Mouse (Mus musculus): ENCODE results near the gene Blm.
"Not testable (repeated sequence)": the region's sequence is repeated elsewhere in the genome, so short reads cannot be mapped to it uniquely, and the experiment has no call there.

The Blm gene

GRCm38 (mm10) chr7:80531087-80531486 lies 3.8 kb downstream of the Blm start:
- no peak for DNase-seq

DNA sequence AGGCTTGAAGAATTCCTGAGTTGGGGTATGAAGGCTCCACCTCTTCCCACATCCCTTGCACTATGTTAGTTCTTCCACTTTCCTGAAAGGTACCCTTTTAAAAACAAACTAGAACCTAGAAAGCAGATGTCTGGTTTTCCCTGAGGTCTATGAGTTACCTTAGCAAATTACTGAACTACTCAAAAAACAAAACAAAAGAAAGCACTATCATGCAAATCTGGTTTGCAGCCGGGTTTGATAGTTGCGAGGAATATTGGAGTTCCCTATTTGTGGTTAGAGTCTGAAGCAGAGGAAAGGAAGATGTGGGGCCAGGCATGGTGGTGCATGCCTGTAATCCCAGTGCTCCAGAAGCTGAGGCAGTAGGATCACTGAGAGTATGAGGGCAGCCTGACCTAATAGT lies 4.3 kb downstream of the Blm start:
- DNase-seq = no peak

GRCm38 (mm10) chr7:80526698-80527097 lies 8.2 kb downstream of the Blm start:
- DNase-seq = no peak

GRCm38 (mm10) chr7:80512408-80513085 lies 22.4 kb downstream of the Blm start:
- DNase-seq = no peak

GRCm38 (mm10) chr7:80507697-80508096 lies 27.2 kb downstream of the Blm start:
- DNase-seq = not testable (repeated sequence)

GRCm38 (mm10) chr7:80506007-80506406 lies 28.9 kb downstream of the Blm start:
- DNase-seq = no peak

DNA sequence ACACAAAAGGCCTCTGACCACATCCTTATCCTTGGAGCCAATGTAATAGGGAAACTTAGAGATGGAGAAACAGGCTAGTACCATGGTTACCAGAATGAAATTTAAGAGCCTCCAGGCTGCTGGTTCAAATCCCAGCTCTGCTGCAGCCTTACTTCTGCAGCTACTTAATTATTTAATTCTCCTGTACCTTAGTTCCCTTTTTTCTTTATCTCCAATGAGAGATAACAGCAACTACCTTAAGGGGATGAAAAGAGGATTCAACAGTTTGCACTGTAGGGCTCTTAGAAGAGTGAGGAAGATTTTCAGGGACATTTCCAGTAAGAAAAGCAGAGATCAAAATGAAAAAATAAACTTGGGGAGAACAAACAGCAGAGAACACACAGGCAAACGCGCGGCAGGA lies 30.0 kb downstream of the Blm start:
- no peak for DNase-seq

- no peak for DNase-seq
Observed at GRCm38 (mm10) chr7:80501006-80501405, 33.9 kb downstream of the Blm start.

GRCm38 (mm10) chr7:80500099-80500498 lies 34.8 kb downstream of the Blm start:
- DNase-seq = no peak

GRCm38 (mm10) chr7:80499190-80499962 lies 35.5 kb downstream of the Blm start:
- no peak for DNase-seq

- no peak for DNase-seq
Observed at GRCm38 (mm10) chr7:80496656-80497055, 38.3 kb downstream of the Blm start.

DNA sequence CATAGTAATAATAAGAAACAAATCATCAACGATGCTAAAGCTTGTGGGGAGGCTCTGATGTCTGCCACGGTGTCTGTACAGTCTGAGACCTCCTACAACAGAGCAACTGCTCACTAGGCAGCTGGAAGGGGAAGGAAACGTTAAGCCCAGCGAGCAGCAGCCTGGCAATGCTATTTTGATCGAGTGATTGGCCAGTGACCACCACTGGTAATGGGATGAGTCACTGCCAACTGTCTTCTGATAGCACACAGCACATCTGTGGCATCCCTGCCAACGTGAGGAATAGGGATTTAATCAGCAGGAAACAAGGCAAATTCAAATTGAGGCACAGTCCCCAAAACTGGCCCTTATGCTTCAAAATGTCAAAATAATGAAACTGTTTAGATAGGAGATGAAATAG lies 39.7 kb downstream of the Blm start:
- DNase-seq = no peak

DNA sequence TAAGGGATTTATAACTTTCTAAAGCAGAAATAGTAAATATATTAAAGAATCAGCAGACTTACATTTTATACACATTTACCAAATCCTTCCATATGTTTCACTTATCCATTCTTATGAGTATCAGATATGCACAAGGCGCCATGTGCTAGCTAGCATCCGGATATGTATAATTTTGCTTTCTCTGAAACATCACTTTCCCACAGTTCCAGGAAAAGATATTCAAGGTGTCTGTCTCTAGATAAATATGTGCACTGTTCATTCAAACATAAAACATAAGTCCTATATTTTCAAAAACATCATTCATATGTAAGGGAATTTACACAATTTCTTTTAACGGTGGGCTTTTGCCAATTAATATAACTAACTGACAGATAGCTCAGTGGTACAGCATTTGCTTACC lies 42.9 kb downstream of the Blm start:
- no peak for DNase-seq

- no peak for DNase-seq
Observed at GRCm38 (mm10) chr7:80491086-80491485, 43.8 kb downstream of the Blm start.

- no peak for DNase-seq
Observed at GRCm38 (mm10) chr7:80490351-80490750, 44.6 kb downstream of the Blm start.

GRCm38 (mm10) chr7:80489445-80489844 lies 45.5 kb downstream of the Blm start:
- DNase-seq = no peak

DNA sequence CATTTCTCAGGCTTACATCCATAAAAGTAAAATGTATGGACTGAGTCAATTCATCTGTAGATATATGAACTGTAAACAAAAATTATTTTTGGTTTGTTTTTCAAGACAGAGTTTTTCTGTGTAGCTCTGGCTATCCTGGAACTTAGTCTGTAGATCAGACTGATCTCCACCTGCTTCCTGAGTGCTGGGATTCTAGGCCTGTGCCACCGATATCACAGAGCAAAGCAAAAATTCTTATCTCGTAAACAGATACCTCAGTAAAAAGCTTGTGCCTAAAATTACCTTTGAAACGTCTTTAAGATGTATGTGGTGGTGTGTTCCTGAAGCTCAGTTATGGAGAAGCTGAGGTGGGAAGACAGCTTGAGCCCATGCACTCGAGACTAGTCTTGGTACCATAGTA lies 47.7 kb downstream of the Blm start:
- no peak for DNase-seq

DNA sequence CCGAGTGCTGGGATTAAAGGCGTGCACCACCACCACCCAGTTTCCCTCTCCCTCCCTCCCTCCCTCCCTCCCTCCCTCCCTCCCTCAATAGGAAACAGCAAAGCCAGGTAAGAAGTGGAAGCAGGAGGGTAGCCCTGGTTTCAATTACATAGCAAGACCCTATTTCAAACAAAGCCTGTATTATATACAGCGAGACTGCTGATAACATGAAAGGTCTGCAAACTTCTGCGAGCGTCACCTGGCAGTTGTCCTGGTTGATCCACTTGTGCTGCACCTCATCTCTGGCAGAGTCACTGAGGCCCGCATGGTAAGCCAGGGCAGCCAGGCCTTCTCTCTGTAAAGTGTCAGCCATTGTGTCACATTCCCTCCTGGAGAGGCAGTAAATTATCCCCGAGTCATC lies 54.8 kb downstream of the Blm start:
- DNase-seq = no peak

DNA sequence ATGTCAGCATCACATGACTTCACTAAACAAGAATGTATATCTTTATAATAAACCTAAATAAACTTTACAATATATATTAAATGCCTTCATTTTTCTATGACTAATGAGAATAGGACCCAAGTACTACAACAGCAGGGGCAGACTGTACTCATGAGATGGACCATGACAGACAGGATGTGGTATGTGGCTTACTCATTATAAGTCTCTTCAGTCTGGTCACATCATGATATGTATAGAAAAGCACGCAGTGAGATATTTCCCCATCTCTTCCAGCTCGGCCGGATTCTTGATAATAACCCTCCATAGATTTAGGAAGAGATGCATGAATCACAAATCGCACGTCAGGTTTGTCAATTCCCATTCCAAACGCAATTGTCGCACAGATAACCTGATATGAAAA lies 61.1 kb downstream of the Blm start:
- no peak for DNase-seq

- DNase-seq = no peak
Observed at GRCm38 (mm10) chr7:80468851-80469250, 66.1 kb downstream of the Blm start.

GRCm38 (mm10) chr7:80467334-80467733 lies 67.6 kb downstream of the Blm start:
- no peak for DNase-seq

GRCm38 (mm10) chr7:80464831-80465230 lies 70.1 kb downstream of the Blm start:
- DNase-seq = no peak

DNA sequence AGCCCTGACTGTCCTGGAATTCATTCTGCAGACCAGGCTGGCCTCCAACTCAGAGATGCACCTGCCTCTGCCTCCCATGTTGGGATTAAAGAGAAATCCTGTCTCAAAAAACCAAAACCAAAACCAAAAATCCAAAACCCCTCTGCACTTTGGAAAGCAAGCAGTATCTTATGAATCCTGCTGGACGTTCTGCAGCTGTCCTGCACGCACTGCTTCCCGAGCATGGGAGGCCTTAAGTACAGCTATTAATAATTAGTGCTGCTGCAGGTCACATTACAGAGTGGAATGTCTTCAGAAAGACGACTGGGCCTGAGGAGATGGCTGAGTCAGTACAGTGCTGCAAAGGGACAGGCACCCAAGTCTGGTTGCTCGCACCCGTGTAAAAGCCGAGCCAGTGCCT lies 73.0 kb downstream of the Blm start:
- no peak for DNase-seq

DNA sequence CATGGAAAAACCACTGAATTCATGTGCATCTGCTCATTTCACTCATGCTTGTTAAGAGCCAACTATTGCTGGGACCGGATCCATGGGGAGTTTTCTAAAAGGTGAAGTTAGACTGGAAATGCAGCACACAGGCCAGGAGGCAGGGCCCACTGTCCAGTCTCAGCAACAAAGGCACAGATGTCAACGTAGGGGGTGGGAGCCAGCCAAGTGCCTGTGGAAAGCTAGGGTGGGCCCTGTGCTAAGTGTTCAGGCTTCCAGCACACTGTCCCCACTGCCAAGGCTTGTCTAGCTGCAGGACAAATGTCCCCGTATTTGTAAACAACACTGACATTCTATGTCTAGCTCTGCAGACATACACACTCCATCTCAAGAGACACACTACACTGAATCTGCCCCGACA lies 74.0 kb downstream of the Blm start:
- no peak for DNase-seq

GRCm38 (mm10) chr7:80460199-80460598 lies 74.7 kb downstream of the Blm start:
- DNase-seq = no peak
